Mouse (Mus musculus) stomach, postnatal 0 days (tissue): ENCODE data around the gene Gp1bb.

ENCODE experiments used
- CTCF ChIP-seq: IDR thresholded peaks from 2 replicates; pipeline ENCODE4 v1.5.1; 2016; ENCODE audit warnings: antibody characterized with exemption, low read depth, mild to moderate bottlenecking, moderate library complexity
- EP300 ChIP-seq: optimal IDR thresholded peaks from 2 replicates; pipeline ENCODE3; 2016; ENCODE audit warnings: antibody characterized with exemption

DNA sequence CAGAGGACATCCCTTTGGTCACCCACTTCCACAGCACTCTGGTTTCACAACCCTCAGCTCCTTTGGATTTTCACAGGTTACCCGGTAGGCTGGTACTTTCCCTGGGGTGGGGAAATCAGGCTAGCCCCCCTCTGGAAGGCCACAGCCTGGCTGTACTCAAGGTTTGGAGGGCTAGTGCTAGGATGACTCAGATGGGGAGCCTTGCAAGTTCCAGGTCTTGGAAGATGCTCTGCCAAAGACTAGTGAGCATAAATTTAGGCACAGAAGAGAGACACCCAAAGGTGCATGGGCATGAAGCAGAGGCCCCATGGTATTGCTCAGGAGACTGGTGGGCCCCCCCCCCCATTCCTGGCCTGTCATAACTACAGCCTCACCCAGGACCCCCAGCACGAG is 6.7 kb upstream of the Gp1bb start:
- TF ChIP-seq EP300 (no peak), CTCF (no peak)
